Mouse (Mus musculus) midbrain, embryonic 12.5 days (tissue): ENCODE data around the gene Abl1. TPM values are rescaled to one million over a fixed set of nuclear protein-coding genes. Genes with fewer than 3 reads are reported as not detected.

Source experiments
- ATAC-seq: fragments of 200-750 bp; cut with Nextera tagmentation; 2 replicates; pipeline ENCODE4 v1.8.0; 2017; ENCODE audit warnings: low read depth, moderate TSS enrichment, moderate library complexity; ENCODE audit not compliant: low FRiP score
- H3K27ac ChIP-seq: fragments of 300-500 bp; sonication (generic); replicated peaks from 2 replicates; pipeline ENCODE4 v1.5.1; 2016; ENCODE audit warnings: mild to moderate bottlenecking
- H3K27me3 ChIP-seq: fragments of 300-500 bp; sonication (generic); 2 replicates; pipeline ENCODE4 v1.6.1; 2016; ENCODE audit warnings: mild to moderate bottlenecking
- H3K36me3 ChIP-seq: fragments of 300-500 bp; sonication (generic); 2 replicates; pipeline ENCODE4 v1.6.1; 2016
- H3K4me1 ChIP-seq: fragments of 300-500 bp; sonication (generic); 2 replicates; pipeline ENCODE4 v1.6.1; 2016
- H3K4me2 ChIP-seq: fragments of 300-500 bp; sonication (generic); replicated peaks from 2 replicates; pipeline ENCODE4 v1.6.1; 2016; ENCODE audit warnings: mild to moderate bottlenecking, moderate library complexity
- H3K4me3 ChIP-seq: fragments of 300-500 bp; sonication (generic); 2 replicates; pipeline ENCODE4 v1.5.1; 2016; ENCODE audit warnings: mild to moderate bottlenecking
- H3K9ac ChIP-seq: fragments of 300-500 bp; sonication (generic); replicated peaks from 2 replicates; pipeline ENCODE4 v1.6.1; 2016; ENCODE audit warnings: mild to moderate bottlenecking, moderate library complexity
- H3K9me3 ChIP-seq: fragments of 300-500 bp; sonication (generic); 2 replicates; pipeline ENCODE4 v1.6.1; 2016; ENCODE audit warnings: mild to moderate bottlenecking
- WGBS: fragments of 180-500 bp; shearing (Covaris S2); methylation state at CpG from one replicate; pipeline ENCODE4 v1.1.7; 2016; 5-methylcytosine and 5-hydroxymethylcytosine counted together
- polyA plus RNA-seq: library from polyadenylated mRNA; unstranded; fragments of >200 nt; fragmentation: Nextera tagmentation; extraction: Ambion mirVana; gene quantifications from 2 replicates; pipeline ENCODE4 v1.2.1, GENCODE M21; 2016

Abl1 gene
- polyA plus RNA-seq, 1 experiment from 2014 or later = 47.3 TPM

- H3K27ac ChIP-seq = no peak overlapping the region
- H3K36me3 ChIP-seq = no peaks in the 10 kb centered on the region
- peak overlapping the region; percentile 84 for H3K4me3 ChIP-seq
- peak overlapping the region; percentile 90; the same call in 1 of the 2 replicates for H3K9ac ChIP-seq
- no peaks in the 10 kb centered on the region for H3K27me3 ChIP-seq
- H3K4me2 ChIP-seq = peak overlapping the region; percentile 69
- H3K9me3 ChIP-seq = no peaks in the 10 kb centered on the region; the same call in 1 of the 2 replicates
- 87% methylated on average over 5 of the region's 5 CpGs for WGBS
- peaks cover 44% of the 10 kb centered on the region for H3K4me1 ChIP-seq
- ATAC-seq = no peak
These were observed 70.8 kb downstream of the Abl1 start for GRCm38 (mm10) chr2:31758966-31759365.

GRCm38 (mm10) chr2:31759751-31760460 lies 71.7 kb downstream of the Abl1 start:
- ATAC-seq = peak; percentile 92
- WGBS = under 1% methylated on average over 40 of the region's 42 CpGs
- H3K4me3 ChIP-seq = peak overlapping the region; percentile 84
- no peaks in the 10 kb centered on the region for H3K36me3 ChIP-seq
- peaks cover 44% of the 10 kb centered on the region for H3K4me1 ChIP-seq
- H3K9ac ChIP-seq = peak overlapping the region; percentile 90
- H3K27me3 ChIP-seq = no peaks in the 10 kb centered on the region
- peak overlapping the region; percentile 69 for H3K4me2 ChIP-seq
- H3K9me3 ChIP-seq = no peaks in the 10 kb centered on the region
- peak overlapping the region; percentile 82 for H3K27ac ChIP-seq

- H3K9ac ChIP-seq = peak overlapping the region; percentile 90
- WGBS = 0% methylated on average over 1 of the region's 1 CpGs
- H3K36me3 ChIP-seq = no peaks in the 10 kb centered on the region
- ATAC-seq = no peak
- peak overlapping the region; percentile 82; the same call in 1 of the 2 replicates for H3K27ac ChIP-seq
- H3K27me3 ChIP-seq = no peaks in the 10 kb centered on the region
- peak overlapping the region; percentile 84 for H3K4me3 ChIP-seq
- peak overlapping the region; percentile 69 for H3K4me2 ChIP-seq
- peaks cover 44% of the 10 kb centered on the region for H3K4me1 ChIP-seq
- no peaks in the 10 kb centered on the region for H3K9me3 ChIP-seq
These were observed 72.3 kb downstream of the Abl1 start for GRCm38 (mm10) chr2:31760486-31760885.

- no peak for ATAC-seq
- H3K4me1 ChIP-seq = peaks cover 44% of the 10 kb centered on the region
- WGBS = 11% methylated on average over 7 of the region's 7 CpGs
- no peaks in the 10 kb centered on the region for H3K36me3 ChIP-seq
- peak overlapping the region; percentile 69 for H3K4me2 ChIP-seq
- H3K9ac ChIP-seq = peak overlapping the region; percentile 90
- no peaks in the 10 kb centered on the region for H3K27me3 ChIP-seq
- H3K4me3 ChIP-seq = peak overlapping the region; percentile 84
- H3K27ac ChIP-seq = peak overlapping the region; percentile 82
- no peaks in the 10 kb centered on the region for H3K9me3 ChIP-seq
These were observed 72.9 kb downstream of the Abl1 start for GRCm38 (mm10) chr2:31761115-31761531.

GRCm38 (mm10) chr2:31761585-31761984 lies 73.4 kb downstream of the Abl1 start:
- H3K27me3 ChIP-seq = no peaks in the 10 kb centered on the region
- H3K4me2 ChIP-seq = peak overlapping the region; percentile 69
- peaks cover 44% of the 10 kb centered on the region for H3K4me1 ChIP-seq
- H3K4me3 ChIP-seq = peak overlapping the region; percentile 84
- WGBS = 11% methylated on average over 4 of the region's 4 CpGs
- no peaks in the 10 kb centered on the region for H3K36me3 ChIP-seq
- H3K27ac ChIP-seq = peak overlapping the region; percentile 82
- ATAC-seq = no peak
- H3K9ac ChIP-seq = peak overlapping the region; percentile 90
- no peaks in the 10 kb centered on the region for H3K9me3 ChIP-seq

GRCm38 (mm10) chr2:31762155-31762554 lies 74.0 kb downstream of the Abl1 start:
- Histone ChIP-seq H3K4me3 (peak overlapping the region; percentile 84), H3K9me3 (no peaks in the 10 kb centered on the region), H3K27ac (no peak overlapping the region; the same call in 1 of the 2 replicates), H3K36me3 (no peaks in the 10 kb centered on the region), H3K4me2 (peak overlapping the region; percentile 69), H3K27me3 (no peaks in the 10 kb centered on the region), H3K9ac (peak overlapping the region; percentile 90; the same call in 1 of the 2 replicates), H3K4me1 (peaks cover 45% of the 10 kb centered on the region)
- 36% methylated on average over 3 of the region's 3 CpGs for WGBS
- ATAC-seq = no peak

- 5% methylated on average over 2 of the region's 2 CpGs for WGBS
- Histone ChIP-seq H3K9ac (no peak overlapping the region), H3K27ac (peak overlapping the region; percentile 49; the same call in 1 of the 2 replicates), H3K36me3 (no peaks in the 10 kb centered on the region), H3K9me3 (no peaks in the 10 kb centered on the region), H3K4me1 (peaks cover 48% of the 10 kb centered on the region), H3K4me3 (0 out of 2 replicates have a peak overlapping the region, but pooled peaks have one; percentile 3), H3K27me3 (no peaks in the 10 kb centered on the region), H3K4me2 (peak overlapping the region; percentile 69)
- no peak for ATAC-seq
These were observed 74.7 kb downstream of the Abl1 start for GRCm38 (mm10) chr2:31762853-31763252.

GRCm38 (mm10) chr2:31763271-31763670 lies 75.1 kb downstream of the Abl1 start:
- ATAC-seq = no peak
- WGBS = 11% methylated on average over 2 of the region's 2 CpGs
- Histone ChIP-seq H3K9ac (no peak overlapping the region), H3K36me3 (no peaks in the 10 kb centered on the region), H3K9me3 (no peaks in the 10 kb centered on the region), H3K4me3 (no peak overlapping the region), H3K27me3 (no peaks in the 10 kb centered on the region), H3K27ac (peak overlapping the region; percentile 49; the same call in 1 of the 2 replicates), H3K4me1 (peaks cover 49% of the 10 kb centered on the region), H3K4me2 (peak overlapping the region; percentile 69)

GRCm38 (mm10) chr2:31767104-31767503 lies 78.9 kb downstream of the Abl1 start:
- Histone ChIP-seq H3K4me3 (no peak overlapping the region), H3K4me2 (no peak overlapping the region), H3K9me3 (no peaks in the 10 kb centered on the region), H3K4me1 (peaks cover 54% of the 10 kb centered on the region), H3K27me3 (no peaks in the 10 kb centered on the region), H3K36me3 (no peaks in the 10 kb centered on the region), H3K9ac (no peak overlapping the region), H3K27ac (no peak overlapping the region)
- ATAC-seq = no peak; the same call in 1 of the 2 replicates
- 96% methylated on average over 6 of the region's 6 CpGs for WGBS

- no peak overlapping the region for H3K4me2 ChIP-seq
- H3K9ac ChIP-seq = no peak overlapping the region
- H3K4me1 ChIP-seq = peaks cover 48% of the 10 kb centered on the region
- no peak overlapping the region for H3K4me3 ChIP-seq
- 87% methylated on average over 4 of the region's 4 CpGs for WGBS
- H3K36me3 ChIP-seq = no peaks in the 10 kb centered on the region
- ATAC-seq = no peak
- H3K27me3 ChIP-seq = no peaks in the 10 kb centered on the region
- no peak overlapping the region for H3K27ac ChIP-seq
- H3K9me3 ChIP-seq = no peaks in the 10 kb centered on the region
These were observed 79.6 kb downstream of the Abl1 start for GRCm38 (mm10) chr2:31767815-31768214.

GRCm38 (mm10) chr2:31769115-31769514 lies 80.9 kb downstream of the Abl1 start:
- Histone ChIP-seq H3K4me3 (no peak overlapping the region), H3K4me2 (no peak overlapping the region)
- 61% methylated on average over 4 of the region's 4 CpGs for WGBS

GRCm38 (mm10) chr2:31769631-31770111 lies 81.5 kb downstream of the Abl1 start:
- no peak for ATAC-seq
- no peak overlapping the region for H3K9ac ChIP-seq
- peaks cover 4% of the 10 kb centered on the region; the same call in 1 of the 2 replicates for H3K36me3 ChIP-seq
- H3K27ac ChIP-seq = peak overlapping the region; percentile 27; the same call in 1 of the 2 replicates
- no peaks in the 10 kb centered on the region for H3K9me3 ChIP-seq
- H3K4me1 ChIP-seq = peaks cover 39% of the 10 kb centered on the region
- no peaks in the 10 kb centered on the region for H3K27me3 ChIP-seq
- H3K4me3 ChIP-seq = no peak overlapping the region
- 48% methylated on average over 6 of the region's 6 CpGs for WGBS
- H3K4me2 ChIP-seq = no peak overlapping the region

More at GRCm38 (mm10) chr2:31769115-31769514, 80.9 kb downstream of the Abl1 start:
- Histone ChIP-seq H3K9ac (no peak overlapping the region), H3K27ac (peak overlapping the region; percentile 27), H3K27me3 (no peaks in the 10 kb centered on the region), H3K4me1 (peaks cover 39% of the 10 kb centered on the region), H3K36me3 (peaks cover 4% of the 10 kb centered on the region; the same call in 1 of the 2 replicates), H3K9me3 (no peaks in the 10 kb centered on the region)
- ATAC-seq = no peak
